Mouse (Mus musculus) bone marrow macrophage, adult 2 months (primary cell): Measurements from ENCODE around the gene Pkd2.

ENCODE experiments used
- CTCF ChIP-seq: IDR thresholded peaks from 2 replicates; pipeline ENCODE4 v1.5.1; 2012; ENCODE audit warnings: low read depth, mild to moderate bottlenecking, low read length, moderate library complexity
- POLR2A ChIP-seq: IDR thresholded peaks from 2 replicates; pipeline ENCODE4 v1.6.1; 2012; ENCODE audit warnings: mild to moderate bottlenecking, low read depth, low read length, borderline replicate concordance

DNA sequence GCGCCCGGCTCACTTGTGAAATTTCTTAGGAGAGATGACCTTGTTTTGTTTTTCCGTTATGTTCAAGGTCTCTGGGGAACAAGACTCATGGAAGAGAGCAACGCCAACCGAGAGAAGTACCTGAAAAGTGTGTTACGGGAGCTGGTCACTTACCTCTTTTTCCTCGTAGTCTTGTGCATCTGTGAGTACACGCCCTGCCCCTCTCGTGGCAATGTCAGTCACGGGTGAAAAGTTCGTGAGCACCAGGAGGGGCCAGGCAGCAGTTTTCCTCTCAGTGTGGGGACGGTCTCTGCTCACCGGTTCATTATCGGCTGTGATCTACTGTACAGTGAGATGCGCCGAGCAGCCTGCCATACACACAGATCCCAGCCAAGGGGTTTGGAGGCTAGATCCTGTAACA lies 7.6 kb downstream of the Pkd2 start:
- TF ChIP-seq CTCF (no peak), POLR2A (no peak)
